Mouse (Mus musculus): ENCODE data around the gene Mrps18a.

The Mrps18a gene

DNA sequence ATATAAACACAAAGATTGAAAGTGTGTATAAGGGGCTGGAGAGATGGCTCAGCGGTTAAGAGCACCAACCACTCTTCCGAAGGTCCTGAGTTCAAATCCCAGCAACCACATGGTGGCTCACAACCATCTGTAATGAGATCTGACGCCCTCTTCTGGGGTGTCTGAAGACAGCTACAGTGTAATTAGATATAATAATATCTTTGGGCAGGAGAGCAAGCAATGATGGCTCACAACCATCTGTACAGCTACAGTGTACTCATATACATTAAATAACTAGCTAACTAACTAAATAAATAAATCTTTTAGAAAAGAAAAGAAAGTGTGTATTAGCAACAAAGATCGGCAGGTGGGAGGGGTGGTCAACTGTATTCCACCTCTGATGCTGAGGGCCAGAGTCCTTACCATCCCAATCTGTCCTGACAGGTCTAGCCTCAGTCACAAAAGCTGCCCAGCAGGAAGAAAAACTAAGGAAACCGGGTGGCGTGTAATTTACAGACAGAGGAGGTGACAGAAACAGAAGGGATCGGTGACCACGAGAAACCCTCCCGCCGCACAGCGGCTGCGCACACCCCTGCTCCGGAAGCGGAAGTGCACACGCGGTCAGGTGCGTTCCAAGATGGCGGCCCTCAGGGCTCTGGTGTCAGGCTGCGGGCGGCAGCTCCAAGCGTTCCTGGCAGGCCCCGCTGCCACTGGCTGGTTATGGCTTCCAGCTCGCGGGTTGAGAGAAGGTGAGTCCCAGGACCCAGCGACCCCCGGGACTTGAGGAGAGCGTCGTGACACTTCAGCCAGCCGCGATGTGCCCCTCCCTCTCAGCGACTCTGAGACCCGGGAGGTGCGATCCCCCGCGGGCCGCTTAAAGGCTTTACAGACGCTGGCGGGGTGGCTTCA, at the start of gene Mrps18a:
Gene Mrps18a, plus strand, starts transcription at position 585 of the 888 bp plus-strand sequence.
- peak; percentile 92 to 93 for DNase-seq (ENCODE audit: low spot score in 2 of 2)

DNA sequence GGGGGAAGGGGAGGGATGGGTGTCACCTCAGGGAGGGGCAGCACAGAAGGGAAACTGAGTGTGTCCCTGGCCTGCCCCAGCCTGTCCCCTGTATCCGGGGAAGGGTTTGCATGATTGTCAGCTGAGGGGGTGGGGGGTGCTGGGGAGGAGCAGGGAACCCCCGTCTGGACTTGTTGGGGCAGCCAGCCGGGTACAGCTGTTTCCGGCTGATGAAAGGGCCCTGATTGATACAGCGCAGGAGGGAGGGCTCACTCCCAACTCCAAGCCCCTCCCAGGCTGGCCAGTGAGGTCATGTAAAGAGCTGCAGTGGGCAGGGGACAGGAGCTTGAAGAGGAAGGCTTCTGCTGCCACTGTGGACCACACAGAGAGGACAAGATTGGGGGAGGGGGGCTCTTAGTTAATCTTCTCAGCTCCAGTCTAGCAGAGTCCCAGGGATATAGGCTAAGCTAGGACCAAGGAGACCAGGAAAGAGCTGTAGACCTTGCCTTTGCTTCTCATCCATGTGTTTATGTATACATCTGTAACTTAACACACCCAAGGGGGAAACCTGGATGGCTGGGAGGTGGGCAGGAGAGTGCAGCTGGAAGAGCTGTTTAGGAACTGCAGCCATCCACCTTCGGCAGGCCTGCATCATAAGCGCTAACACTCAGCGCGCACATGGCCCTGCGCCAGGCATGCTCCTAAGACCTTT, 47.4 kb upstream of the Mrps18a start:
- DNase-seq (ENCODE audit: low spot score in 2 of 2): peak in 1 of 2 experiments; percentile 36

DNA sequence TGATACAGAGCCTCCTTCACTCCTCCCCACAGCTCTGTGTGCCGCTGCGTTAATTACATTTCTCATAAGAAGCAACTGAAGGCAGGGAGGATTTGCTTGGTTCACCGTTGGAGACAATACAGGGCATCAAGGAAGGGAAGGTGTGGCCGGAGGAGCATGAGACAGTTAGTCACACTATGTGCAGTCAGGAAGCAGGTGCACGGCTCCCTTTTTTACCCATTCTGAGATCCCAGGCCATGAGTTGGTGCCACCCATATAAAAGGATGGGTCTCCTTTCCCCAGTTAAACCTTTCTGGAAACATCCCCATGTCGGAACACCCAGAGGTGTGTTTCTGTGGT, 46.8 kb upstream of the Mrps18a start:
- DNase-seq (ENCODE audit: low spot score in 2 of 2): no peak

DNA sequence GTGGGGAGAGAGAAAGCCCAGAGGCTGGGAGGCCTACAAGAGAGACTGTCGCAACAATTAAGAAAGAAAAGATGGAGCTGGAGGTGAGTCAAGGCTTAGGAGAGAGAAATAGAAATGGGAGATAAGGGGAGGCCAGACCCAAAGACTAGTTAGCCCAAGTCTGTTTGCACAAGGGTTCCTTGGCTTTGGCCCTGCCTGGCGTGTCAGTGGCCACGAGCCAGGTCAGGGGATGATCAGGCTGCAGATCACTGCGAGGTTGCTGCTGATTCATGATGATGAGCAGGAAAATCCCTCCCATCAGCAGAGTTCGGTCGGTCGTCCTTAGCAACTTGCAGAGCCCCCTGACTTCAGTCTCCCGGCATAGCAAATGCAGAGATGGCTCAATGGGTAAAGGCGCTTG, 40.7 kb upstream of the Mrps18a start:
- DNase-seq (ENCODE audit: low spot score in 2 of 2): no peak

DNA sequence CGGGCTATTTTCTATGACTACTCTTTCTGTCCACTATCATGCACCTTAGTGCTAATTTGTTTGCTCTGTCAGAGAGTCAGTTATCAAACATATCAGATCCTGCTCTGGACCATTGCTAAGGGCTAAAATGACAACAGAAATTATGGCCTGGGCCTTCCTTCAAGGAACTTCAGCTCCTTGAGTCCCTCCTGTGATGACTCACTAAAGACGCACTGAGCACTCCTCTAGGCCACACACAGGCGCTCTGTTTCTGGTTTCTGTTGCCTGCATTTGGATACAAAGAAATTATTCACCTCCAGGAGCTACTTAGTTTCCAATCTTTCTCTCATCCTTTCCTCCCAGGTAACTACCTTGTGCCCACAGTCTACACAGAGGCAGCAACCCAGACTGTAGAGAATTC, 39.3 kb upstream of the Mrps18a start:
- no peak for DNase-seq (ENCODE audit: low spot score in 2 of 2)

DNA sequence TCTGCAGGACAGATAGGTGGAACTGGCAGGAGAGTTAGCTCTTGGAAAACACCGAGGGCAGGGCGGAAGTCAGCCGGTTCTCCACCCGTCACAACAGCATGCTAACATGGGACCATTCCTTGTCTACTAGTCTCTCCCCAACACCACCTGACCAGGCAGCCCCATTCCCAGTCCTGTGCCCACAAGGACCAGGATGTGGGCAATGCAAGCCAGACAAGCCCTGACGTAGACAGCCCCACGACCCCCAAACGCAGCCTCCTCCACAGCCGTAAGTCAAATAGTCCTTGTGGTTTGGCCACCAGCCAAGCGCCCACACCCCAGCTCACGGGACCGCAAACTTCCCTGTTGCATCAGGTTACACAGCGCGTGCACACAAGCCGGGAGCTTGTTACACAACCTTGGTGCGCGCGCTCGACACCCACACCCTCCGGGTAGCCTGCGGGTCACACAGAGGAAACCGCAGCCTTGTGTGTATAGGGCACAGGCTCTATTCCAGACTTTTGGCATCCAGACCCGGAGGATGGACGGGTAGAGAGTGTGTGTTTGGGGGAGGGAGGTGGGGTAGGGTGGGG, 37.0 kb upstream of the Mrps18a start:
- DNase-seq (ENCODE audit: low spot score in 2 of 2): peak in 1 of 2 experiments; percentile 35

DNA sequence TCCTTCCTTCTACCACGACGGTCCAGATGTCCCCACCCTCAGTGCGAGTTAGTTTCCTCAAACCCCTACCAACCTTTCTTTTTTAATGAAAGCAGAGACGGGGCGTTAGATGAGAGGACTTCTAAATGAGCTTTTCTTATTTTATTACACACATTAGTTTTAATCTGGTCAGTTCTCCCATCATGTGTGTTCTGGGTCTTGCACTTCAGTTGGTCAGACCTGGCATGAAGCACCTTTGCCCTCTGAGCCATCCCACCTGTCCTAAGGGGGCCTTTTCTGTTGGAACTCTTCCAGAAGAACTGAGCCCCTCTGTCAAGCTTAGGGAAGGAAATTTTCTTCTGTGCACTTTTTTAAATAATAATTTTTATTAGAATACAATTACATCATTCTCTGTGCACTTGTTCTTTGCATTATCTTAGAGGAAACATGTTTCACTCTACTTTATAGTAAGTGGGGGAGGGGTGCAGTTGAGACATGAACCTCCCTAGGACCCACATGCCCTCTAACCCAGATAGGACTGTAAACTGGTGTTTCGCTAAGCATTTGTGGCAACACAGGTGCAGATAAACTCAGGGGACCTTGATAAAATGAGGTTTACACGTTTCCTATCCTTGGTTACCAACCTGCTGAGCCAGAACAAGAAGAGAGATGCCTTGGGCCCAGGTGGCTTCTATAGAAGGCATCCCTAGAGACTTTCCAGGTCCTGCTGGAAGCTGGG, 36.2 kb upstream of the Mrps18a start:
- no peak for DNase-seq (ENCODE audit: low spot score in 2 of 2)

DNA sequence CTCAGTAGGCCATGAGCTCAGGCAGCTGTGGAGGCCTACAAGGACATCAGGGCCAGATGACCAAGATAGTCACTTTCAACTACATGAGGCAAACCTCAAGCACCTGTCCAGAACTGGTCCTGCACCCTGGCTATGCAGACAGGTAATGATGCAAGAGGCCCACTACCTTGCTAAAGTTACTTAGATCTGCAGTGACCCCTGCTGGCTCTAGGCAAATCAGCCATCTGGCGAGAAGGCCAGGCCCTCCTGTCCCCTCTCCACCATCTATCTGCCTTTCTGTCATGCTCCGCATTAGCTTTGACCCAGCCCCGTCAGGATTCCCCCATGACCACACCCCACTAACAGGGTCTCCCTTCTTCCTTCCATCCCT, 35.7 kb upstream of the Mrps18a start:
- DNase-seq (ENCODE audit: low spot score in 2 of 2): no peak

DNA sequence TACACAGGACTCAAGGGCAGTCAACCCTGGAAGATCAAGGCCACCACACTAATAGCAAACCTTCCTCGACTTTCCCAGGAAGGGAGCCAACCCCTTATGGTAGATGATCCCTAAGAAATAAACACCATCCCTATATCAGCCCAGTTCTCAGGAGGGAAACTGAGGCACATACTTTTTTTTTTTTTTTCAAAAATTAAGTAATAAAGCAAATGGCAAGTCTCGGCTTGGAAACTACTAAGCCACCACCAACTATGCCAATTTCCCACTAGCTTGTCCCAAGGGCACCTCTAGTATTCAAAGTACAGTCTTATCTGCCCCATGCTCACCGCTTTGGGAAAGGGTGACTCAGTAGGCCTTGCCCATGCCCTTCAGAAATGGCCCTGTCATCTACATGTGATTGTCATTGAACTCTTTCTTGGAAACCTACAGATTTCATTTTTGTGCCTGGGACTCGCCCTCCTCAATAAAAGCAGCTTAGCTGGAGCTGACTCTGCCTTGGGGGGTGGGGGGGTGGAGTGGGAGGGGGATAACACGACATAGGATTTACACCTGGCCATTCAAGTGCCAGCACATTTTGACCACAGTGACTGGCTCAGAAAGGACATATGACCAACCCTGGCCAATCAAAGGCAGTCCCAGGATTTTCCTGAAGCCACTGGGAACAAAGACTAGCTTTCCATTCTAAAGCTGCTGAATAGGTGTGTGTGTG, 35.1 kb upstream of the Mrps18a start:
- DNase-seq (ENCODE audit: low spot score in 2 of 2): no peak

DNA sequence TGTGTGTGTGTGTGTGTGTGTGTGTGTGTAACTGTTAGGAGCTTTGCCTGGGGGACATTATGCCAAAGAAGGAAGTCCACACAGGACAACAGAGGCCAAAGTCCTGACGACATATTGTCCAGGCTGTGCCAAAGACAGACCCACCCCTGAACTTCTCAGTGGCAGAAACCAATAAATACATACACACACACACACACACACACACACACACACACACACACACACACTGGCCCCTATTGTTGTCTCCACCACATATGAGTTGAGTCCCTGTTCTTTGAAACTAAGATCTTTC, 34.6 kb upstream of the Mrps18a start:
- no peak for DNase-seq (ENCODE audit: low spot score in 2 of 2)

DNA sequence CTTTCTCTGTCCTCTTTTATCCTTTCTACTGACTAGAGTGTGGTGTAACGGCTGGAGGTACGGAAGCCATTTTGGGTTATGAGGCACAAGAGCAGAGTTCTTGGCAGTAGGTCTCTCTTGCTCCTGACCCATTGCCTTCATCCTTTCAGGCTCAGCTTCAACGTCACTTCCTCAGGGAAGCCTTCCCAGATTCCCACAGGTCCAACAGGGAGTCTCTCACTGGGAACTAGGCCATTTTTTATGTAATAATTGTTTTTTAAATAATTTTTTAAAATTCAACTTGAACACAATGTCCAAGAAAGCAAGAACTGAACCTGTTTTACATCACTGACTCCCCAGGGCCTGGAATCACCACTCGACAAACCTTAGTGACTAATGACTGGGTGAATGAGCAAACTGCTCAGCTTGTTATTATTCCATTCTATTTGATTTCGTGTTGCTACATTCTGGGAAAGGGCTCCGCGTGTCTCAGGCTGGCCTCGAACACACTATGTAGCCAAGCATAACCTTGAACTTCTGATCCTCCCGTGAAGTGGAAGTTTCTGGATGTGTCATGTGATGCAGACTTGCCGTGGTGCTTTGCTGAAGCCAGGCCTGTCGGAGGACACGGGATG, 32.8 kb upstream of the Mrps18a start:
- DNase-seq (ENCODE audit: low spot score in 2 of 2): no peak

DNA sequence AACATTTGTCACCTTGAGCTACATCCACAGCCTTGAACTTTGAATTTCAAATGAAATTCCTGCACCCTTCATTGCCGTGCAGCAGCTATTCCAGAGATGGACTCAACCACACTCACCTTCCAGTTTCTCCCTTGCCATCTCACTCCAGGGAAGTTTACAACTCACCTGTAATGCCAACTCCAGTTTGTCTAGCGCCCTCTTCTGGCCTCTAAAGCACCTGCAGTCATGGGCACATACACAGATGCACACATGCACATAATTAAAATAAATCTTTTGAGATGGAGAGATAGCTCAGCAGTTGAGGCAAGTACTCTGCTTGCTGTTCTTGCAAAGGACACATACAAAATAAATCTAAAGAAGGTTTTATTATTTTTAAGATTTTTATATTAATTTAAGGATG, 31.7 kb upstream of the Mrps18a start:
- no peak for DNase-seq (ENCODE audit: low spot score in 2 of 2)

DNA sequence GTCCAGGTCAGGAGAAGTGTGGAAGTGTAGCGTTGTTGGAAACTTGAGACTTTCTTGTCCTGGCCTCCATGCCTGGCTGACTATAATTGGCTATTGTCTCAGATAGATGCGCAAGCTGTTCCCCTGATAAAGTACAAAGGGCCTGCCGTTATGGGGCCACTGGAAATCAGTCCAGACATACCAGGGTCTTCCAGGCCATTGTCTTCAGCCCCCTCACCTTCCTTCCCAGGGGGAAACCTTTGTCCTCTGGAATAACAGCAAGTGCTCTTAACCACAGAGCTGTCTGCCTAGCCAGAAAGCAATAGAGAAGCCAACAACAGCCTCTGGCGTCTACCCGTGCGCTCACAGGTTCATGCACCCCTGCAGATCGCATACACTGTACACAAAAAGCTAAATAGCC, 30.4 kb upstream of the Mrps18a start:
- no peak for DNase-seq (ENCODE audit: low spot score in 2 of 2)

DNA sequence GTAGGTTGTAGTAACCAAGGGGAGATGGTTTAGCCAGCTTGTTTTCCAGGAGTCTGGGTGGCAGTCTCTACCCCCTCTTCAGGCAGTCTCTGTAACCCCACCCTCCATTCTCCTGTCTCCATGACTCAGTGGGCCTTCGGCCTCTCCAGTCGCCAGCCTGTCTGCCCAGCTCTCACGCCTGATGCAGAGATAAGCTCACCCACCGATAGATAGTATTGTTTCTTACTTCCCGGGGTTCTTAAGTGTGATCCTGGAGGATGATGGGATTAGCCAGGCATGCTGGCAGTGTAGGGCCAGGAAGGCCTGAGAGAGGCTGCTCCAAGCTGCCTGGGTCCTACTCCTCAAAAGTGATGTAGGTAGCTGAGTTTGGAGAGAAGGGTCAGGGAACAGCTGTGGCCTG, 29.7 kb upstream of the Mrps18a start:
- DNase-seq (ENCODE audit: low spot score in 2 of 2): no peak

DNA sequence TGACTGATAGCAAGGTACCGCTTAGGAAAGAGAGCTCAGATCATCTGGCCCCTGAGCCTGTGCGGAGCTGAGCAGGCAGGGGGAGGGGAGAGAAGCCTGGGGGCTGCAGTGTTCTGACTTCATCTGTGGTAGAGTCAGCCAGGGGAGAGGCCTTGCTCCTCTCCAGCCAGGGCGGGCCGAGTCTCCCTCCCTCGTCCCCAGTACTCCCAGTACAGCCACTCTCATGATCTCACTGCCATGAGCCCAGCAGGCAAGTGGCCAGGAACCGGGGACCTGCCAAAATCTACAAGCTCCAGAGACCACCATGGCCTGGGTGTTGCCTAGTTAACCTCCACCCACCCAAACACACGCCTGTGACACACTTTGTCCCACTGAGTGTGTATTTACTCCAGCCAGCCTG, 29.1 kb upstream of the Mrps18a start:
- DNase-seq (ENCODE audit: low spot score in 2 of 2): no peak

DNA sequence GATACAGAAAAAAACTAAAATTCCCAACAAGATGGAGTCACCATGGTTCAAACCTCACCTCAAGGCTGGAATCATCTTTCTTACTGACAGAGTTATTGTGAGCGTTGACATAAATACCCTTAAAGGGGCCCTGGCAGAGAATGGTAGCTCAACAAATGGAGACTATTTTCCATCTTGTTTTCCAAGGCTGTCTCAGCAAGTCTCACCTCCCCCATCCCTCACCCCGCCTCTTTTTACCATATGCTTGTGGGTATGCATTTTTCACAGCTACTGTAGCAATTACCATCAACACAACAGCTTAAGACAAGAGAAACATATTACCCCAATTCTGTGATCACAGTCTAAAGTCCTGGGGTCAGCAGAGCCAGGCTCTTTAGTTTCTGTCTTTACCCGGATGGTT, 27.4 kb upstream of the Mrps18a start:
- no peak for DNase-seq (ENCODE audit: low spot score in 2 of 2)

DNA sequence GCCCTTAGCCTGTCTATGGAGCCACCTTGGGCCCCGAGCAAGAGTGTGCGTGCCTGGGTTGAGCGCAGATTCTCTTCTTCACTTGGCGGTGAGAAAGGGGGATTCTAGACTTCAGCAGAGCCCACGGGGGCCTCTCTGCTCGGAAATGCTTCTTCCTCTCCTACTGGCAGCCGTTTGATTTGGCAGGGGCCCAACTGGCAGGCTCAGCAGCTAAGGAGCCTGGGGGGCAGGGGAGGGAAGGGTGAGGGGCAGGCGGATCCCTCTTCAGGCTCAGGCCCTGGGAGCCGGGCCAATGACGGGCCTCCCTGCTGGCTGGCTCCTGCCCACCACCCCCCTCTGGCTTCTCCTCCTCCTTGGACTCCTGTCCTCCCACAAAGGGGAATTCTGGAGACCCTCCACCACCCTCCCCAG, 26.7 kb upstream of the Mrps18a start:
- peak; percentile 94 for DNase-seq (ENCODE audit: low spot score in 2 of 2)

DNA sequence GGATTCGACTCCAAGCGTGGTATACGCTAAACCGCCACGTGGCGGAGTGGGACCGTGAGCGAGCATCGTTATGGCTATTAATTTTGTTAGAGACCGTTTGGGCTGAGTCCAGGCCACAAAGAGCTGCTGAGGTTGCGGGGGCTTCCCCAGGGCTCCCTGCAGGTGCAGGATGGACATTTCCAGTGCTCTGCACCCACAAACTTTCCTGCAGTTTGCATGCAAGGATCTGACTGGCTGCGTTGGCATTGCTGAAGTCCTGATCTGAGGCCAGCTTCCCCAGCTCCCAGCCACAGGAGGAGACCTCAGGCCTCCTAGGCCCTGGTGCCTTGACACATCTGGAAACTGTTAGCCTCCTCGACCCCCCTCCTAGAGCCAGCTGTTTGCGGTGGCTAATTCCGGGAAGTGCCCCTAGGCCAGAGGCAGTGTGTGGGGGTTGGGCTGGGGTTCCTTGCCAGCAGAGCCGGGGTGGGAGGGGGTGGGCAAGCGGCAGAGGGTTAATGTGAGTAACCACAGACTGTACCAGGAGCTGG, 24.4 kb upstream of the Mrps18a start:
- no peak for DNase-seq (ENCODE audit: low spot score in 2 of 2)

DNA sequence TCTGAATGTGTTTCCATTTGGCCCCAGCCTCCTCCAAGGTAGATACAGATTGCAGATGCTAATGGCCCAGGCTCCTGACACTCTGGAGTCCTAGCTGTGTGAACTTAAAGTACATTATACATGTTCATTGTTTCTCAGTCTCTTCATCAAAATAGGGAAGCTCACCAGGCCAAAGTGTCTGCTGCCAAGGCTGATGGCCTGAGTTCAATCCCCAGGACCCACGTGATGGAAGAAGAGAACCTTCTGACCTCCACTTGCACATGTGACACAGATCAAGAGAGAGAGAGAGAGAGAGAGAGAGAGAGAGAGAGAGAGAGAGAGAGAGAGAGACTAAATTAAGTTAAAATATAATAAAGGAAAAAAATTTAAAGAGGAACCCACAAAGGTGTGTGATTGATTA, 19.4 kb upstream of the Mrps18a start:
- no peak for DNase-seq (ENCODE audit: low spot score in 2 of 2)

DNA sequence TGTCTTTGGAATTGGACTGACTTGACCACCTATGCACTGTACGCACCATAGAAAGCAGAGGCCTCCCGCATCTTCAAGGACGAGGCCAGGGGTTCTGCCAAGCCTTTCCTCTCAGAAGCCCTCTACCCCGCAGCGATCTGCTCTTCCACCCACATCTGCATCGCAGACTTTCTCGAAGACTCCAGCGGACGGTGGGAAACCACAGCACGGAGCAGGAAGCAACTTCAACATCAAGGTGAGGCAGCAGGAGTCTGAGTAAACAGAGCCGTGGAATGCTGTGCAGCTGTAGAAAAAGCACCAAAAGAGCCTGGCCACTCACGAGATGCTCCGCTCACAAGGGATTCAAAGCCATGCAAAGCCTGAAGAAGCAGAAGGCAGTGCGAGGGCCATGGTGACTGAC, 18.9 kb upstream of the Mrps18a start:
- DNase-seq (ENCODE audit: low spot score in 2 of 2): no peak

DNA sequence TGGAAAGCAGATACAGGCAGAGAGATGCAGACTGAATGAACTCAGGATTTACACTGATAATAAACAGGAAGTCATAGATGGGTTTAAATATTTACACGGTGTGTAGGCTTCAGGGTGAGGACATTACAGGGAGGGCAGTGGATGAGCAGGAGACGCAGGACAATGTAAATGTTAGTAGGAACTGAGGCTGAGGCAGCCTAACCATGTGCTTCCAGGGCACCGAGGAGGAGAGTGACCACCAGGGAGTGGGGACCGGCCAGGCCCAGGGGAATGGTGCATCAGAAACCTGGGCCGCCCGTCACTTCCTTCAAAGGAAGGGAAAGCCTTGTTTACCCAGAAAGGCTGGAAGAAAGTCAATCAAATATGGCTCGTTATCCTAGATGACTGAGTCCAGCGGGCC, 12.3 kb upstream of the Mrps18a start:
- DNase-seq (ENCODE audit: low spot score in 2 of 2): no peak

All from right cerebral cortex, postnatal 10 days (tissue).